Mouse (Mus musculus) gastrocnemius, adult 2 months (tissue): ENCODE measurements around the gene Wwox. TPM values are rescaled to one million over a fixed set of nuclear protein-coding genes. Genes with fewer than 3 reads are reported as not detected.

ENCODE experiments used
- DNase-seq: peaks from one replicate; pipeline ENCODE4 v3.0.0; 2022
- H3K27ac ChIP-seq: fragments of 200-600 bp; 2 replicates; pipeline ENCODE4 v1.8.1; 2022; ENCODE audit warnings: mild to moderate bottlenecking
- H3K4me3 ChIP-seq: fragments of 200-600 bp; 2 replicates; pipeline ENCODE4 v1.8.1; 2022; ENCODE audit warnings: mild to moderate bottlenecking, moderate library complexity
- CTCF ChIP-seq: fragments of 200-600 bp; IDR thresholded peaks from 2 replicates; pipeline ENCODE4 v1.8.1; 2022; ENCODE audit warnings: antibody characterized with exemption, mild to moderate bottlenecking, moderate library complexity
- intact Hi-C: fragments of 180-260 bp; cut with DNase I; formaldehyde crosslinking; loops from one replicate; pipeline ENCODE4 v1.15.1; 2025
- total RNA-seq, 2 experiments: library from RNA; stranded (reverse); gene quantifications; 2 replicates each; pipeline ENCODE4 v1.2.3; 2021

Wwox gene
- total RNA-seq, 2 experiments from 2014 or later = 5.9 to 9.0 TPM

DNA sequence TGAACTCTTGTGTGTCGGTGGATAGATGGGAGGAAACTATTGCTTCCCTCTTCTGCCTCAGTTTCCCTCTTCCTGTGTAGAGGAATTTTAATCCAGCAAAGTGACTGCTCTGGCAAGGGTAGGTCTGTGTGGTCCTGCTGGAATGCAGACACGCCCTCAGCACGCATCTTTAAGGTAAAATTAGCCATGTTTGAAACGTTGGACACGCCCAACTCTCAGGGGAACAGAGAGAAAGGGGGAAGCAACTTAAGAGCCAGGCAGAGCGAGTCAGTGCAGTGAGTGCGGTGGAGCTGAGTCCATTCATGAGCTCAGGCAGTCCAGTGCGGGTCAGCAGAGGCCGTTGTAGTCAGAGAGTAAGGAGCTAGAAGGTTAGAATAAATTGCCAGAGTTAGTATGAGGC, 596.6 kb downstream of the Wwox start:
- no peak overlapping the region for H3K27ac ChIP-seq
- H3K4me3 ChIP-seq = no peak overlapping the region
- intact Hi-C loops = no loop called here
- no peak for TF ChIP-seq CTCF
- DNase-seq = no peak

- DNase-seq = no peak
- Histone ChIP-seq H3K4me3 (no peak overlapping the region), H3K27ac (no peak overlapping the region)
- TF ChIP-seq CTCF = no peak
- intact Hi-C loops = no loop called here
These were observed 599.0 kb downstream of the Wwox start for GRCm38 (mm10) chr8:115038426-115038825.

- no peak for TF ChIP-seq CTCF
- H3K27ac ChIP-seq = no peak overlapping the region
- no peak overlapping the region for H3K4me3 ChIP-seq
- DNase-seq = no peak
- intact Hi-C loops = no loop called here
These were observed 606.3 kb downstream of the Wwox start for GRCm38 (mm10) chr8:115045746-115046145.

GRCm38 (mm10) chr8:115046496-115046895, 607.0 kb downstream of the Wwox start:
- Histone ChIP-seq H3K4me3 (no peak overlapping the region), H3K27ac (no peak overlapping the region)
- intact Hi-C loops = no loop called here
- DNase-seq = no peak
- no peak for TF ChIP-seq CTCF

- no peak for DNase-seq
- no peak overlapping the region for H3K27ac ChIP-seq
- no peak for TF ChIP-seq CTCF
- no peak overlapping the region for H3K4me3 ChIP-seq
- intact Hi-C loops = no loop called here
These were observed 618.9 kb downstream of the Wwox start for GRCm38 (mm10) chr8:115058193-115058835.

- no peak for TF ChIP-seq CTCF
- Histone ChIP-seq H3K4me3 (no peak overlapping the region), H3K27ac (no peak overlapping the region)
- DNase-seq = no peak
- intact Hi-C loops = no loop called here
These were observed 624.2 kb downstream of the Wwox start for GRCm38 (mm10) chr8:115063623-115064022.

DNA sequence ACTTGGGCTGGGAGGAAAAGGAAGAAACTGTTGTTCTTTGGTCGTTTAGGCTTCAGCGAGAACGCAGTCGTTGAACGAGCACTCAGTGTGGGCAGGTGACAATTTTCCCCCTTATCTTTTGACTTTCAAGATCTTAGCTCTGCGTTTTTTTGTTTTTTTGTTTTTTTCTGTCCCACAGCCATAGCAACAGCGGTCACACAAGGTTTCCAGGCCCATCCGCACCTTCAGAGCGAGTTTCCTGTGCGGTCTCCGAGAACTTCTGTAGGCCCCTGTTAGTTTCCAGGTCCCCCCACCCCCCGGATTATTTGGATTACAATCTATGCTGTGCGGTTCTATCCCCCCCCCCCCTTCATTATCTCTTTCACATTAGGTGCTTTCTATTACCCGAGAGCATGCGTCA, 625.2 kb downstream of the Wwox start:
- Histone ChIP-seq H3K27ac (no peak overlapping the region), H3K4me3 (no peak overlapping the region)
- TF ChIP-seq CTCF = no peak
- DNase-seq = no peak
- intact Hi-C loops = no loop called here

DNA sequence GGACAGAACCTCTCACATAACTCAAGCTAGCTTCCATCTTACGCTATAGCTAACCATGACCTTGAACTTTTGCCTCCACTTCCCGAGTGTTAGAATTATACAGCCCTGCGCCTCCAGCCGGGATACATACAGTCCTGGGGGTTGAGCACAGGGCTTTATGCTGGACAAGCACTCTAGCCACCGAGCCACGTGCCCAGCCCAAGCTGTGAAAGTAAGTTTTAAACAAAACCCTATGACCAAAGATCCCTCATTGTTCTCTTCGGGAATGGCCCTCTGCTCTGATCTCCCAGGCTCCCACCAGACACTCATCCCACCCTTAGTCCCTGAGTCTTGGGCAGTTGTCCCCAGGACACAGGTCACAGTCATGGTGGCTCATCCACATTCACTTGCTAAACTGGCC, 625.9 kb downstream of the Wwox start:
- H3K27ac ChIP-seq = no peak overlapping the region
- no peak for DNase-seq
- intact Hi-C loops = no loop called here

DNA sequence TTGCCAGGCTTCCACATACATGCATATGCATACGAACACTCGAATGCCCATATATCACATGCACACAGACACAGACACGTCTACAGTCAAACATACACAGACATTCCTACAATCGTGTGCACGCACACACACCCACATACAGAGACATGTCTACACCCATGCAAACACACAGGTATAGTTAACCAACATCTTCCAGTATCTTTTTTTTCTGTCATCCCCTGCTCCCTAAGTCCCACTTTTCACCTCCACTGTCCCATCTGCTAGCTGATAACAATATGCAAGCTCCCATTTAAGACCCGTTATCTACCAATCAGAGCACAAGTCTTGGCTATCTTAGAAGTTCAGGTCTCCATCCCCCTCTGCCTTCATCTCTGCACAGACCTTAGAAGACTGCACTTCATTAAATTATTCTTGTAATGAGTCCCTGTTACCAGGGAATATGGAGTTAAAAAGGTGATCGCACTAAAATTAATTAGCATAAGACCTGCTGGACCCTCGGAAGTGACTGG, 627.1 kb downstream of the Wwox start:
- no peak for TF ChIP-seq CTCF
- H3K4me3 ChIP-seq = no peak overlapping the region
- intact Hi-C loops = no loop called here
- DNase-seq = no peak
- no peak overlapping the region for H3K27ac ChIP-seq

More for the DNA sequence above, 625.9 kb downstream of the Wwox start:
- no peak overlapping the region for H3K4me3 ChIP-seq
- TF ChIP-seq CTCF = no peak

DNA sequence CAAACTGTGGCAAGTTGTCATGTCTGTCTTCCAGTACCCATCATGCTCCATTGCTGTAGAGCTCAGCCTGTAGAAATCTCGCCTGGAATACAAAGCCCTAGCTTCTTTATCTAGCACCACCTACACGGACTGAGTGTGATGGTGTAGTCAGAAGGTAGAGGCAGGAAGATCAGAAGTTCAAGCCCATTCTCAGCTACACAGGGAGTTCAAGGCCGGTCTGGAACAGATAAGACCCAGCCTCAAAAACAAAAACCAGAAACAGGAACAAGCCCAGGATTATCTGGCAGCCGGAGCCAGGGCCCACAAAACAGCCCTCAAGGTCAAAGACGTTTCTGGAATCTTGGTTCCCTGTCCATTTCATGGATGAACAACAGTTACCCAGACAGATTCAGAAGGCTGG, 629.3 kb downstream of the Wwox start:
- no peak overlapping the region for H3K27ac ChIP-seq
- no peak overlapping the region for H3K4me3 ChIP-seq
- TF ChIP-seq CTCF = no peak
- DNase-seq = no peak
- intact Hi-C loops = no loop called here

DNA sequence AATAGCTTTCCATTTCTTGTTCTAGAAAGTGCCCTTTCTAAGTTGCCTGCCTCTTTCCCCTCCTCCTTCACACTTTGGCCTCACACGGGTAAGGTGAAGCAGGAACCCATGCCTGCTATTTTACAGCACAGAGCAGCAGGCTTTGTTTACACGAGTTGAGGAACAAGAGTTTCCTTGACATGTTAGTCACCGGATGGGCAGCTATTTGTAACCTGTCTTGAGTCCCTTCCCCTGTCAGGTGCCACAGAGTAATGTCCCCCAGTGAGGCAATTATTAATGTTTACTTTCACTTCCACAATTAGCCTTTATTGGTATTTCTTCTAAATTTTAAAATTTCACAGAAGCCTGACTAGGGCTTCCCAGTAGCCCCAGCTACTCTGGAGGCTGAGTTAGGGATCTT, 630.8 kb downstream of the Wwox start:
- no peak for TF ChIP-seq CTCF
- intact Hi-C loops = no loop called here
- no peak overlapping the region for H3K4me3 ChIP-seq

GRCm38 (mm10) chr8:115071231-115071630, 631.8 kb downstream of the Wwox start:
- intact Hi-C loops = no loop called here
- no peak for TF ChIP-seq CTCF
- no peak overlapping the region for H3K27ac ChIP-seq
- no peak for DNase-seq
- no peak overlapping the region for H3K4me3 ChIP-seq

More for the DNA sequence above, 630.8 kb downstream of the Wwox start:
- DNase-seq = no peak
- H3K27ac ChIP-seq = no peak overlapping the region

- TF ChIP-seq CTCF = no peak
- intact Hi-C loops = no loop called here
- no peak for DNase-seq
These were observed 638.8 kb downstream of the Wwox start for GRCm38 (mm10) chr8:115078296-115078695.

GRCm38 (mm10) chr8:115081302-115082207, 642.1 kb downstream of the Wwox start:
- peak; percentile 21 for DNase-seq
- H3K4me3 ChIP-seq = no peak overlapping the region
- no peak for TF ChIP-seq CTCF
- intact Hi-C loops = no loop called here
- H3K27ac ChIP-seq = no peak overlapping the region

More at GRCm38 (mm10) chr8:115078296-115078695, 638.8 kb downstream of the Wwox start:
- Histone ChIP-seq H3K27ac (no peak overlapping the region), H3K4me3 (no peak overlapping the region)
